Mouse (Mus musculus) leukemia stem cell, adult 10-12 weeks (primary cell): Measurements from ENCODE around the gene Mid2. TPM values are rescaled to one million over a fixed set of nuclear protein-coding genes. Genes with fewer than 3 reads are reported as not detected.

Experiments used
- polyA plus RNA-seq: library from polyadenylated mRNA; stranded (reverse); fragments of >175 nt; gene quantifications from 2 replicates; pipeline ENCODE4 v1.2.3, GENCODE M21; 2012; ENCODE audit warnings: low replicate concordance

The Mid2 gene
- polyA plus RNA-seq = 0.09 TPM in 1 of 2 replicates, not detected in the other

DNA sequence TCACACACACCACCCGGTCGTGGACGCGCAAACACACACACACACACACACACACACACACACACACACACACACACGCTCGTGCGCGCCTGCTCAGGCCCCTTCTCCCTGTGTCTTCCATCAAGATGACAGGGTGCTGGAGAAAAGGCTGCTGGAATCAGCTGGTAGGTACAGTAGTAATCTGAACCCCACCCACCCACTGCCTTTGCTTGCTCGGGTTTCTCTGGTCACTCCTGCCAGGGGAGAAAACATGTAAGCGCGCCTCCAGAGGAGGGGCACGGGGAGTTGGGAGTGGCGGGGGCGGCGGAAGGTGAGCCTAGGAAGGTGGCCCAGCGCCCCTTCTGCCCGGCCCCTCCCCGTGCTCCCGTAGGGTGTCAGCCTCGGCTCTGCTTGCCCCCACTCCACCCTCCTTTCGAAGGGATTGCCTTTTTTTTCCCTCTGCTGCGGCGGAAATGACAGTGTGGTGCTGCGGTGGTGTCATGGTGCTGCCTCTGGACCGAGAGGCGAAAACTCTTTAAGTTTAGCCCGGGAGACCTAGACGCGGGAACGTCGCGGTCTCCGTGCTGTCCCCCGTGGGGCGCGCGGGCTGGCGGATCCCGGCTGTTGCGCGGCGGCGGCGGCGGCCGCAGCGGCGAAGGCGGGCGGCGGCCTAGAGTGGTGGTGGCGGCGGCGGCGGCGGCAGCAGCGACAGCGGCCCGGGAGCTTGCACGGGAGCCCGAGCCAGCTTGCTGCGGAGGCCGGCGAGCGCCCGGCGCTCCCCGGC is at the start of gene Mid2:
Mid2 (plus strand) TSS at position 121 of the 763 bp plus-strand sequence.

DNA sequence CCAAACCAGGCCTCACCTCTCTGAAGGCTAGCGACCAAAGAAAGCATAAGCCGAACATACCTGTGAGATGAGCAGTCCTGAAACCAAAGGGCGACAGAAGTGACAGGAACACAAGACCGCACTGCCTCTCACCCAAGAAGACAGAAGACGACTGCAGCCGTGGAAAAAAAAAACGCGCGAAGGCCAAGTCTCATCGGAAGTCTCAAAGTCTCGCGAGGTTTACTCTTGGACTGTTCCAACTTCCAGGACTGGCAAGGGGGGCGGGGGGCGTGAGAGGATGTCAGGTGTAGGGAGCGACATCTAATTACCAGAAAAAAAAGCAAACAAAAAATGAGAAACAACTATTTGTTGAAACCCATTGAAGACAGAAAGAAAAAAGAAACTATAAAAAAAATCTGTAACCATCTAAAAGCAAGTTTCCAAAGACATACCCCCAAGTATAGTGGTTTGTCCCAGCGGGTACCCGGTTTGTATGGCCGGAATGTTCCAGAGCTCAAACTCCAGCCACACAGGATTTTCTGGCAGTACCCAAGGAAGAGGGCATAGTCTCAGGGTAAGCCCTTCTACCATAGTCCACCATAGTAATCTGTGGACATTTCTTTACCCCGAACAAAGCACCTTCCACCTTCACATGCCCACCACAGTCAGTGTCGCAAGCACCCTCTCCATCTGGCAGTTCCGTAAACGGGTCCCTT is 149.1 kb downstream of the Mid2 start, which contains the start of gene Tex13b:
Tex13b (minus strand) TSS at position 122 of the 695 bp plus-strand sequence.

Other genes with a start within 250 kb of the Mid2 start
- 1.0 and 3.2 TPM in 2 replicates for gene Prps1, start 208.0 kb upstream of the Mid2 start, polyA plus RNA-seq
- 5.6 and 12.7 TPM in 2 replicates for gene Tsc22d3, start 63.9 kb upstream of the Mid2 start, polyA plus RNA-seq
- not detected in 2 replicates for gene Tex13b, start 148.8 kb downstream of the Mid2 start, polyA plus RNA-seq
- not detected in 2 replicates for gene Vsig1, start 243.0 kb downstream of the Mid2 start, polyA plus RNA-seq